Mouse (Mus musculus): ENCODE results near the gene Olfr774. TPM values are rescaled to one million over a fixed set of nuclear protein-coding genes. Genes with fewer than 3 reads are reported as not detected.
"Not testable (repeated sequence)": the region's sequence is repeated elsewhere in the genome, so short reads cannot be mapped to it uniquely, and the experiment has no call there.

Olfr774 gene
- polyA plus RNA-seq (2014; fragmentation: Nextera tagmentation; extraction: Ambion mirVana) = not detected in 2 replicates

DNA sequence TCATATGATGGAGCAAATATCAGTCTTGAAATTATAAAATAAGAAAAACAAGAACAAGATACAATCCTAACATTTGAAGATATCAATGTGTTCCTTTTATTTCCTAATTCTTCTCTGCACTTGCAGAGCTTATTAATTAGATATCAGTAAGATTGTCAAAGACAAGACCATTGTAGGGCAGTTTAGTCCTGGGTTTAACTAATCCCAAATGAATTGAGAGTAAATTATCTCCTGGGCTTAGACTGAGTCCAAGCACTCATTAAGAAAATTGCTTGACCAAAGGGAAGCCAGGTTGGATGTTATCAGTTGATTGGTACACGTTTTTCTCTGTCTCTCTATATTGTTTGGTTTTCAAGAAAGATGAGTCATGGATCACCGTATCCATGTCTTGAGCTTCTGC, at the start of gene Olfr774:
Gene Olfr774 (plus strand): TSS at position 301 of the 400 bp plus-strand sequence.
- H3K4me3 ChIP-seq (ENCODE audit: low read depth, low read length) = no peak within 1 kb of the TSS
- H3K9ac ChIP-seq (ENCODE audit: low read length) = no peak within 1 kb of the TSS
- ATAC-seq (ENCODE audit: insufficient number of reproducible peaks, low FRiP score, low TSS enrichment, low read depth) (no peak), DNase-seq (ENCODE audit: low spot score) (no peak)
- no peak within 1 kb of the TSS for H3K27ac ChIP-seq (replicated peaks; ENCODE audit: low read depth, low read length)
- WGBS = 73% methylated on average over 2 of the region's 2 CpGs
- no peak within 1 kb of the TSS for H3K4me2 ChIP-seq (ENCODE audit: low read depth, severe bottlenecking)
- no peaks in the 10 kb centered on the region for H3K27me3 ChIP-seq (ENCODE audit: control insufficient read depth, insufficient read depth, low read length)
- no peaks in the 10 kb centered on the region for H3K36me3 ChIP-seq (ENCODE audit: control insufficient read depth, insufficient read depth, low read length)
- H3K4me1 ChIP-seq (ENCODE audit: control insufficient read depth, insufficient read depth, low read length) = no peaks in the 10 kb centered on the region
- no peaks in the 10 kb centered on the region for H3K9me3 ChIP-seq (ENCODE audit: control insufficient read depth, low read length)

- not testable (repeated sequence) for H3K4me1 ChIP-seq (ENCODE audit: control insufficient read depth, insufficient read depth, low read length); H3K4me2 ChIP-seq (ENCODE audit: low read depth, severe bottlenecking); H3K9ac ChIP-seq (ENCODE audit: low read length); H3K27ac ChIP-seq (replicated peaks; ENCODE audit: low read depth, low read length); H3K9me3 ChIP-seq (ENCODE audit: control insufficient read depth, low read length); H3K36me3 ChIP-seq (ENCODE audit: control insufficient read depth, insufficient read depth, low read length); H3K4me3 ChIP-seq (ENCODE audit: low read depth, low read length); ATAC-seq (ENCODE audit: insufficient number of reproducible peaks, low FRiP score, low TSS enrichment, low read depth); DNase-seq (ENCODE audit: low spot score); H3K27me3 ChIP-seq (ENCODE audit: control insufficient read depth, insufficient read depth, low read length)
Observed at GRCm38 (mm10) chr10:129187319-129187718, 48.7 kb upstream of the Olfr774 start, which contains the start of gene Olfr773. TSS of gene Olfr773 (minus strand) at chr10:129187419.

DNA sequence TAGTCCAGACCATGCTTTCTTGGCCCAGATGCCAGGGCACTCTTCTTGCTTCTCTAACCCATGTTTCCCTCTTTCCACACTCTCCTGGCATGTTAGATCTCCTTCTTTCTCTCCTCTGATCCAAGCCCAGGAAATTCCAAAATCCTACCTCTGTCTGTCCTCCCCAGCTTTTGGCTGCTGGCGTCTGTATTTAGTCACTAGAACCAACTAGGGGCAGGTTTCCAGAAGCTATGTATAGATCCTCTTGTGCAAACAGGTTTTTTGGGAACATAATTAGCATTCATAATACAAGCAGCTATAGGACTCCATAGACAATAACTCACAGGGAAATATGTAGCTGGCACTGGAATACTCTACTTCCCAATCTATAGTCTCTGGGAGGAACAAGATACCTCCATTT, 5.3 kb upstream of the Olfr774 start:
- Histone ChIP-seq H3K9me3 (ENCODE audit: control insufficient read depth, low read length) (no peaks in the 10 kb centered on the region), H3K4me2 (ENCODE audit: low read depth, severe bottlenecking) (no peak overlapping the region), H3K27me3 (ENCODE audit: control insufficient read depth, insufficient read depth, low read length) (no peaks in the 10 kb centered on the region), H3K4me1 (ENCODE audit: control insufficient read depth, insufficient read depth, low read length) (no peaks in the 10 kb centered on the region), H3K9ac (ENCODE audit: low read length) (no peak overlapping the region), H3K4me3 (ENCODE audit: low read depth, low read length) (no peak overlapping the region), H3K27ac (replicated peaks; ENCODE audit: low read depth, low read length) (no peak overlapping the region), H3K36me3 (ENCODE audit: control insufficient read depth, insufficient read depth, low read length) (no peaks in the 10 kb centered on the region)
- no peak for ATAC-seq (ENCODE audit: insufficient number of reproducible peaks, low FRiP score, low TSS enrichment, low read depth)
- no peak for DNase-seq (ENCODE audit: low spot score)
- WGBS = 81% methylated on average over 1 of the region's 1 CpGs

DNA sequence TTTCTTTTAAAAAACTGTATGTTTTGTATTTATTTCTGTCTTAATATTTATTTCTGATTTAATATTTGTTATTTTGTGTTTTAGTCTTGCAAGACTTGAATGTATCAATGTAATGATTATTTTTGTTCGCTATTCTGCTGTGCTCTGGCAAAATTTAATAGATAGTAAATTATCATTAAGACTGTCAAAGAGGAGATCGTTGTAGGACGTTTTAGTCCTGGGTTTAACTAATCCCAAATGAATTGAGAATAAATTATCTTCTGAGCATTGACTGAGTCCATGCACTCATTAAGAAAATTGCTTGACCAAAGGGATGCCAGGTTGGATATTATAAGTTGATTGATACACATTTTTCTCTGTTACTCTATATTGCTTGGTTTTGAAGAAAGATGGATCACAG, 12.1 kb downstream of the Olfr774 start, which contains the start of gene Olfr775:
Gene Olfr775 (plus strand): TSS at position 301 of the 400 bp plus-strand sequence.
- Histone ChIP-seq H3K36me3 (ENCODE audit: control insufficient read depth, insufficient read depth, low read length) (no peaks in the 10 kb centered on the region), H3K27me3 (ENCODE audit: control insufficient read depth, insufficient read depth, low read length) (no peaks in the 10 kb centered on the region), H3K27ac (replicated peaks; ENCODE audit: low read depth, low read length) (no peak within 1 kb of the TSS), H3K4me2 (ENCODE audit: low read depth, severe bottlenecking) (no peak within 1 kb of the TSS), H3K9ac (ENCODE audit: low read length) (no peak within 1 kb of the TSS), H3K9me3 (ENCODE audit: control insufficient read depth, low read length) (no peaks in the 10 kb centered on the region), H3K4me3 (ENCODE audit: low read depth, low read length) (no peak within 1 kb of the TSS), H3K4me1 (ENCODE audit: control insufficient read depth, insufficient read depth, low read length) (no peaks in the 10 kb centered on the region)
- DNase-seq (ENCODE audit: low spot score) (no peak), ATAC-seq (ENCODE audit: insufficient number of reproducible peaks, low FRiP score, low TSS enrichment, low read depth) (no peak)
- WGBS = 67% methylated on average over 3 of the region's 3 CpGs

GRCm38 (mm10) chr10:129258827-129259226, 22.8 kb downstream of the Olfr774 start, which contains the start of gene Olfr776:
TSS of gene Olfr776 (plus strand) at chr10:129259127.
- Histone ChIP-seq H3K4me2 (ENCODE audit: low read depth, severe bottlenecking) (no peak within 1 kb of the TSS), H3K36me3 (ENCODE audit: control insufficient read depth, insufficient read depth, low read length) (no peaks in the 10 kb centered on the region), H3K9me3 (ENCODE audit: control insufficient read depth, low read length) (no peaks in the 10 kb centered on the region), H3K27me3 (ENCODE audit: control insufficient read depth, insufficient read depth, low read length) (no peaks in the 10 kb centered on the region), H3K4me1 (ENCODE audit: control insufficient read depth, insufficient read depth, low read length) (no peaks in the 10 kb centered on the region), H3K9ac (ENCODE audit: low read length) (no peak within 1 kb of the TSS), H3K4me3 (ENCODE audit: low read depth, low read length) (no peak within 1 kb of the TSS), H3K27ac (replicated peaks; ENCODE audit: low read depth, low read length) (no peak within 1 kb of the TSS)
- no peak for DNase-seq (ENCODE audit: low spot score)
- no peak for ATAC-seq (ENCODE audit: insufficient number of reproducible peaks, low FRiP score, low TSS enrichment, low read depth)

DNA sequence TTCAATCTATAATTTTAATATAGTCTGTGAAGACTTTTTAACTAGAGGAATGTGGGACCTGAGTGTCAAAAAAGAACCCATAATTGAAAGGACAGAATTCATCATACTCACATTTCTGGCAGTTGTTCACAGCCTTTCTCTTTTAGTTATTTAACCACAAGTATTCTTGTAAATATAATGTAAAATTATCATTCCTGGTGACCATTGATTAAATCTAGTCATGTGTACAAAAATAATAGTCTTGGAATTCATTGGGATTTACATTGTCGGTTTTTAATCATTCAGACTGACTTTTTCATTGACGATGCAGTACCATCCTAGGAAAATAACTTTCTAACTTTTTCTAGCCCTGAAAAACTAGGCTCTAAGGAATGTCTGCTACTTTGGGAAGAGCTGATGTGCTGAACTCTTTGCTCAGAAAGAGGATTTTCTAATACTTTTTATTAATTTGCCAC, 35.1 kb downstream of the Olfr774 start, which contains the start of gene Olfr777:
Gene Olfr777 (minus strand): TSS at position 405 of the 455 bp plus-strand sequence.
- Histone ChIP-seq H3K27ac (replicated peaks; ENCODE audit: low read depth, low read length) (no peak within 1 kb of the TSS), H3K36me3 (ENCODE audit: control insufficient read depth, insufficient read depth, low read length) (no peaks in the 10 kb centered on the region), H3K9ac (ENCODE audit: low read length) (no peak within 1 kb of the TSS), H3K4me2 (ENCODE audit: low read depth, severe bottlenecking) (no peak within 1 kb of the TSS), H3K4me1 (ENCODE audit: control insufficient read depth, insufficient read depth, low read length) (no peaks in the 10 kb centered on the region), H3K4me3 (ENCODE audit: low read depth, low read length) (no peak within 1 kb of the TSS), H3K9me3 (ENCODE audit: control insufficient read depth, low read length) (no peaks in the 10 kb centered on the region), H3K27me3 (ENCODE audit: control insufficient read depth, insufficient read depth, low read length) (no peaks in the 10 kb centered on the region)
- 95% methylated on average over 2 of the region's 2 CpGs for WGBS
- no peak for ATAC-seq (ENCODE audit: insufficient number of reproducible peaks, low FRiP score, low TSS enrichment, low read depth)
- DNase-seq (ENCODE audit: low spot score) = no peak

Other genes starting within 250 kb of the Olfr774 start
- not detected in 2 replicates for gene Olfr9, start 246.8 kb upstream of the Olfr774 start, polyA plus RNA-seq (2014; fragmentation: Nextera tagmentation; extraction: Ambion mirVana)
- not detected in 2 replicates for gene Olfr763, start 225.4 kb upstream of the Olfr774 start, polyA plus RNA-seq (2014; fragmentation: Nextera tagmentation; extraction: Ambion mirVana)
- not detected in 2 replicates for gene Olfr764-ps1, start 196.3 kb upstream of the Olfr774 start, polyA plus RNA-seq (2014; fragmentation: Nextera tagmentation; extraction: Ambion mirVana)
- gene Olfr765, start 186.2 kb upstream of the Olfr774 start, polyA plus RNA-seq (2014; fragmentation: Nextera tagmentation; extraction: Ambion mirVana) = not detected in 2 replicates
- not detected in 2 replicates for gene Olfr766-ps1, start 167.2 kb upstream of the Olfr774 start, polyA plus RNA-seq (2014; fragmentation: Nextera tagmentation; extraction: Ambion mirVana)
- not detected in 2 replicates for gene Olfr767, start 153.3 kb upstream of the Olfr774 start, polyA plus RNA-seq (2014; fragmentation: Nextera tagmentation; extraction: Ambion mirVana)
- gene Olfr768, start 136.8 kb upstream of the Olfr774 start, polyA plus RNA-seq (2014; fragmentation: Nextera tagmentation; extraction: Ambion mirVana) = not detected in 2 replicates
- not detected in 2 replicates for gene Olfr769, start 118.3 kb upstream of the Olfr774 start, polyA plus RNA-seq (2014; fragmentation: Nextera tagmentation; extraction: Ambion mirVana)
- gene Olfr770, start 97.2 kb upstream of the Olfr774 start, polyA plus RNA-seq (2014; fragmentation: Nextera tagmentation; extraction: Ambion mirVana) = not detected in 2 replicates
- gene Olfr771, start 71.5 kb upstream of the Olfr774 start, polyA plus RNA-seq (2014; fragmentation: Nextera tagmentation; extraction: Ambion mirVana) = not detected in 2 replicates
- not detected in 2 replicates for gene Olfr772, start 58.3 kb upstream of the Olfr774 start, polyA plus RNA-seq (2014; fragmentation: Nextera tagmentation; extraction: Ambion mirVana)
- not detected in 2 replicates for gene Olfr773, start 48.8 kb upstream of the Olfr774 start, polyA plus RNA-seq (2014; fragmentation: Nextera tagmentation; extraction: Ambion mirVana)
- not detected in 2 replicates for gene Olfr775, start 12.2 kb downstream of the Olfr774 start, polyA plus RNA-seq (2014; fragmentation: Nextera tagmentation; extraction: Ambion mirVana)
- gene Olfr776, start 22.9 kb downstream of the Olfr774 start, polyA plus RNA-seq (2014; fragmentation: Nextera tagmentation; extraction: Ambion mirVana) = not detected in 2 replicates
- gene Olfr777, start 35.3 kb downstream of the Olfr774 start, polyA plus RNA-seq (2014; fragmentation: Nextera tagmentation; extraction: Ambion mirVana) = not detected in 2 replicates
- gene Olfr780, start 81.9 kb downstream of the Olfr774 start, polyA plus RNA-seq (2014; fragmentation: Nextera tagmentation; extraction: Ambion mirVana) = not detected in 2 replicates
- not detected in 2 replicates for gene Olfr781, start 92.7 kb downstream of the Olfr774 start, polyA plus RNA-seq (2014; fragmentation: Nextera tagmentation; extraction: Ambion mirVana)
- gene Olfr782, start 112.6 kb downstream of the Olfr774 start, polyA plus RNA-seq (2014; fragmentation: Nextera tagmentation; extraction: Ambion mirVana) = not detected in 2 replicates
- gene Olfr784, start 147.9 kb downstream of the Olfr774 start, polyA plus RNA-seq (2014; fragmentation: Nextera tagmentation; extraction: Ambion mirVana) = 0.04 and 0.06 TPM in 2 replicates
- not detected in 2 replicates for gene Olfr785, start 169.2 kb downstream of the Olfr774 start, polyA plus RNA-seq (2014; fragmentation: Nextera tagmentation; extraction: Ambion mirVana)
- not detected in 2 replicates for gene Olfr786, start 191.1 kb downstream of the Olfr774 start, polyA plus RNA-seq (2014; fragmentation: Nextera tagmentation; extraction: Ambion mirVana)
- gene Olfr787, start 225.7 kb downstream of the Olfr774 start, polyA plus RNA-seq (2014; fragmentation: Nextera tagmentation; extraction: Ambion mirVana) = not detected in 2 replicates
- gene Olfr788, start 234.8 kb downstream of the Olfr774 start, polyA plus RNA-seq (2014; fragmentation: Nextera tagmentation; extraction: Ambion mirVana) = not detected in 2 replicates
- gene Olfr789, start 248.5 kb downstream of the Olfr774 start, polyA plus RNA-seq (2014; fragmentation: Nextera tagmentation; extraction: Ambion mirVana) = not detected in 2 replicates

Measured in limb, embryonic 11.5 days (tissue).